Mouse (Mus musculus) right cerebral cortex, postnatal 14 days (tissue): Measurements from ENCODE around the gene 4930412O13Rik.

Source experiments
- DNase-seq: peaks from one replicate; pipeline ENCODE4 v3.0.0; 2022

The 4930412O13Rik gene

DNA sequence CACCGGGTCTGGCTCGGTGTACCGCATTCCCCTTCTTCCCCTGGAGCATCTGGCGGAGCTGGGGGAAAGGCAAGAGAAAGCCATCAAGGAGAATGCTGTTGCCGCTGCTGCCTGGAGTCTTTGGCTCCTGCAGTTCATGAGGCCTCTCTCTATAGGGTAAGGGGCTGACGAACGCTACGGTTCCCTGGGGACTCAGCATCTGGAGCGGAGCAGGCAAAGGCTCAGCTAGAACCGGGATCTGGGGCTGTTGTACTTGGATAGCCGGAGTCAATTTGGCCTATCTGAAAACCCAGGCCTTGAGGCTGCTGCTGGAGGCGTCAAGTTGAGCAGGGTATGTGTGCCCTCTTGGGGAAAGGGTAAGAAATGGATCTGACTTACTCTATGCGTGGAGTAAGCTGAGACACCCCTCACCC, 565 bp downstream of the 4930412O13Rik start:
- no peak for DNase-seq

DNA sequence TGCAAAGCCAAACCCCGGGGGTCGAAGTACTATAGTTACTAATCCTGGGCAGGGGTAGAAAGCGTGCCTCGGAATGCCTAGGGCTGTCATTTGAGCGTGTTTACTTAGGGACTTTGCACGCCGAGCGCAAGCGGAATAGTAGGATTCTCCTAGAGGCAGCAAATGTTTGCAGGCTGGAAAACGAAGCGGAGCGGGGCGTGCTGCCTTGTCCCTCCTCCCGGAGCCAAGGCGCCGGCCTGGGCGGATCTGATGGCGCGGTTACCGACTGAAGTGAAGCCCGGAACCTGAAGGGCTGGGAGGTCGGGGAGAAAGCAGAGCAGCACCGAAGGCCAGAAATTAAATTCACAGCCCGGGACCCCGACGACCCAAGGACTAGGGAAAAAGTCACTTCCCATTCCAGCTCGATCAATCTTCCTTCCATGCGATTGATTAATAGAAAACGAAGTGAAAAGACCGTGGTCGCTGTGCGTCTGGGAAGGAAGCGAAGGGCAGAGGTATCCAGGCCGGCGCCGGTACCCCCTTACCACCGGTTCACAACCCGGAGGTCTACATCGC, 1.4 kb downstream of the 4930412O13Rik start:
- DNase-seq: no peak

DNA sequence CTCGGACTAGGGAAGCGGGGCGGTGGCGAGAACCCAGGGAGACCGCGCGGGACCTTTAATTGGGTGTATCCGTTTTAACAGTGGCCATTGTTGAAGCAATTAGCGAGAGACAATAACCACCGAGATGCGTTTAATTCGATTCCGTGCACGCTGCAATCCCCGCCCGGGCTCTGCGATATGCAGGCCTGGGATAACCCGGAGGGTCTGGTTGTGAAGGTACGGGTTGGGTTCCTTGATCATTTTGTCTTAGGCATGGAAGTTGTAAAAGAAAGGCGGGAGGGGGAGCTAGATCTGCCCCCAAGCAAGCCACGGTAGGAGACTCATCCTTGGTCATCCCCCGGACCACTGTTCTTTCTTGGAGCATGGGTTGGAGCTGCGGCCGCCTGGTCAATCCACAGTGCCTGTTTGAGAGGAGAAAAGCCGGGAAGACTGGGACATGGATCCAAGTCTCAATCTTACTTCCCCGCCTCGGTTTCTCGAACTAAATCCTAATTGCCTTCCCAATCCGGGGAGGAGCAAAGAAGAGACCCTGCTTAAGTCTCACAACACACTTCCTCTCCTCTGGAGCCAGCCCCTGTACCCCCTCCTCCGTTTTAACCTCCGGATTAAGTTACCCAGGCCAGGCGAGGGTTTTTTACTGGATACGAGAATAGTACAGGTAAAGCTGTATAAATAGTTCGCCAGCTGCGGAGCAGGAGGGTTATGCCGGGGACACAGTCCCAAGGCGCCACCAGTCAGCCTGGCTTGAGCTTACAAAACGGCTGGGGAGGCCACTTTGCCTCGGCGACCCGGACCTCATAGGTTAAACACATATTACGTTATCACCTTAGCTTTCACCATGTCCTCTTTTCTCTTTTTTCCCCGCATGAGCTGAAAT, 2.1 kb downstream of the 4930412O13Rik start:
- no peak for DNase-seq

DNA sequence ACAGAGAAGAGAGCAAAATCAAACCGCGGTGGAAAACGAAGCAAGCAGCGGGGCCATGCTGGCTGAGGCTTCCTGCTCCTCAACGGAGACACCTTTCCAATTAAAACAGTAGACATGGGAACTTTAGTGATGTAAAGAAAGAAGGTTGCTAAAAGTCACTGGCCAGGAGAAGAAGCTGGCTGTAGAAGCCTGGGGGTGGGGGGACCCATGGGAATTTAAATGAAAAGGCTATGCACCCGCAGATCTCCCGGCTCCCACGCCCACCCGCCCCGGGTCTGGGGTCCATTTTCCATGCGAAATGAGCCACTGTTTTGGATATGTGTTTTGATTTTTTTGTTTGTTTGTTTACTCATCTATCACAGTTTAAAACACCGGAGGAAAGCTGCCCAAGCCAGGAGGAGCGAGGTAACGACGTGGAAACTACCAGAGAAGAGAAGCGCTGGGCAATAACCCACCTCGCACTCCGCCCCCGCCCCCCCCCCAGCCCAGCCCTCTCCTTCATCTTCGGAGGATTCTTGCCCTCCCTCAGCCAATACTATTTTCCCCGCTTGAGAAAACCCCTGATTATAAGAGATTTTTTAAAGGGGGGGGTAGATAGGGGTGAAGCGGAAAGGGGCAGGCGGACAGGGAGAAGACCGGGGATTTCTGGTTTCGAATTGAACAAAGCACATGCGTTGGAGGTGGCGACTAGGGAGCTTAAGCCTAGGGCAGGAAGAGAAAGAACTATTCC, 2.9 kb downstream of the 4930412O13Rik start:
- DNase-seq: no peak

DNA sequence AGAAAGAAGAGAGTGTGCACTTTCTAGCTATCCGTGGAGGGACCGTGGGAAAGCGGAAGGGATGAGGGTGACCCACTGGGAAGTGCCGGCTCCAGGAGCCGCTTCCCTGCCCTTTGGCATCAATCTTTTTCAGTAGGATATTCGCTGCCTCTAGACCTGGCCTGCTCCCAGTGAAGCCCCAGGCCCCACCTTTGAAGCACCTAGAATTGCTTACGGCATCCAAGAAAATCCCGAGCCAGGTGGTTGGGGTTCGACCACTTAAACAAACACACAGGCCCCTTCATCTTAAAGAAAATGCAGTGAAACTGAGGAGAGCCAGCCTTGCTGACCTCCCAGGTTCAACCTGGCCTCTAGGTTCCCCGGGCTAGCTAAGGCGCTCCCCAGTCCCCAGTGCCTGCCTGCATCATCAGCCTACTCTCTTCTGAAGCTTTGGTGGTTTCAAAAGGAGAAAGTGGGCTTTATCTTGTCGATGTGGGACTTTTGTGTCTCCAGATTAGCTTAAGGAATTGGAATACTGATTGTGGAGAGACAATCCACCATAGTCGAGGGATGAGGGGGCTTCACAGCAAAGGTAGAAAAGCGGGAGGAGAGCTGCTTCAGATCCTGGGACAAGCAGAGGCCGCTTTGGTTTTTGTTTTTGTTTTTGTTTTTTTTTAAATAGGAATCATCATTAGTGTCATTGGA, 3.6 kb downstream of the 4930412O13Rik start:
- DNase-seq: no peak

DNA sequence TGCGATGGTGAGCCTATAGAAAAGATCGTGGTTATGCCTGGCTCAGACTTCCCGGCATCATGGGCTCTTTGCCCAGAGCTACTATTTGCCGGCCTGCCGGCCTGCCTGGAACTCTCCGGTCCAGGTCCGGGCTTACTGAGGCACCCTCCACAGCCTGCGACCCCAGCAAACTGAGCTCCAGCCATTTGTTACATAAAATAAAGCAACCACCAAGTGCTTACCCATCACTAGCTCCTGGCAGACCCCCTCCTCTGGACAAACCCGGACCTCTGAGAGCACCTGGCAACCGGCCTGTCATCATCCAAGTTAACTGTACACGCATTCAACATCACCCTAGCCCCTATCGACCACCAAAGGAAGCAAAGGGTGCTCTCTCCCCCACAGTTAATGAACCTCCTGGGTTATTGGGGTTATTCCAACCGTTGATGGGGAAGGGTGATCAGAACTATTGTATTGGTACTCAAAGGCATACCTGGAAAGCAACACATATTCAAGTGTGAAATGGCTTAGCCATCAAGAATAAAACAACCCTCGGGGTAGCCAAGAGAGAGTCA, 4.2 kb downstream of the 4930412O13Rik start:
- no peak for DNase-seq

DNA sequence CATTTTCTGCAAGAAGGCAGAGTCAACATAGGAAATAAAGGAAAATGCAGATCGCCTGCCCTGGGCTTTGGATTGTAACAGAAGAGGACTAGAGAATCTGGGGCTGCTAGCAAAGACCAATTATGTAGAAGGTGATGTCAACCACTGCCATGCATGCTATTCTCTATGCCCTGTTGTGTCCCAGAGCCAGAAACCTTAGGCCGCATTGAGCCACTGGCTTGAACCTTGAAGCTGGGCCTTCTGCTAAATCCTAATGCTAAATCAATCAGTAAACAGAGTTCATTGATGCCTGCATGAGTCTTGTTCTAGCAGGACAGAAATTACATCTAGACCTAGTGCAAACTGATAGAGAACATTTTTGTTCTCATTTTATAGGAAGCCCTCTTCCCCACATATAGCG, 5.0 kb downstream of the 4930412O13Rik start:
- no peak for DNase-seq

DNA sequence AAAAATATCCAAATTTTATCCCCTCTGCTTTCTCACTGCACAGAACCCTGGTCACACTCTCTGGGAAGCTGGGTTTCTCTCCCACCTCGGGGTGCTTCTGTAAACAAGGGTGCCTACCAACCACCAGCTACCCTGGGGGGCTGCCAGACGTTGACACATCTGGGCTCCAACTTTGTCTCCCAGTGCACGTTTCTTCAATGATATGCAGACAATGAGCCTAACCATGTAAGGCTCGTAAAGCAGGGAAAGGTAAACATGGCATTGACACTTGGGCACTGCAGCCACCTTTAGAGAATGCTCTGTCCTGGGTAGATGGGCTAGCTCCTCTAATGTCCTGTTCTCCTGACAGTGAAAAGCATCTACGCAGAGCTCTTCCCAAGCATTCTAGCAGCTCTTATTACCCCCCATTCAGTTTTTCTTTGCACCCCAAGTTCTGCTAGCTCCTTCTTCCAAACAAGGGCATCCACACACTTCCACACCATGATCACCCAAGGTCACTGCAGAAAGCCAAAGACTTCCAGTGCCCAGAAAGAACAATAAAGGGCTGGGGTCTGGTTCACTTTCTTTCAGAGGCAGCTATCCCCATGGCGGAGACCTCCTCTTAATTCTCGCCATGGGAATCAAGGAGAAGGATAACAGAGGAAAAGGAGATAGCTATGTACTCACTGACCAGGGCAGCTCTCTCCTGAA, 6.0 kb downstream of the 4930412O13Rik start:
- no peak for DNase-seq

DNA sequence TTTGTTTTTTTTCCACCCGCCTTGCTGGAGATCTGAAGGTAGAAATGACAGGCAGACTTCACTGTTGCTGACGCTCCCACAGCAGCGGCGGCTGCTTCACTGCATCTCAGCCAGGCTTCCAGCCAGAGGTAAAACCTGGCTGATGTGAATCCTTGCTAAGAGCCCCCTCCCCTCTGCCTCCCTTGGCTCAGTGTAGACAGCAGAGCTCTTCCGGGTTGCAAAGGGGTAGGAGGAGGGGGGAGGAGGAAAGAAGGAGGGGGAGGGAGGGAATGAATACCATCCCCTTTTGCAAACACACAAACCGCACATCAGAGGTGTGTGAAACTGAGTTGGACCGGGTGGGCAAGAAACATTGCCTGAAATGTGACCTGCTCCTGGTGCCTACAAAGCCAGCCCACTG, 6.6 kb downstream of the 4930412O13Rik start:
- DNase-seq: no peak

DNA sequence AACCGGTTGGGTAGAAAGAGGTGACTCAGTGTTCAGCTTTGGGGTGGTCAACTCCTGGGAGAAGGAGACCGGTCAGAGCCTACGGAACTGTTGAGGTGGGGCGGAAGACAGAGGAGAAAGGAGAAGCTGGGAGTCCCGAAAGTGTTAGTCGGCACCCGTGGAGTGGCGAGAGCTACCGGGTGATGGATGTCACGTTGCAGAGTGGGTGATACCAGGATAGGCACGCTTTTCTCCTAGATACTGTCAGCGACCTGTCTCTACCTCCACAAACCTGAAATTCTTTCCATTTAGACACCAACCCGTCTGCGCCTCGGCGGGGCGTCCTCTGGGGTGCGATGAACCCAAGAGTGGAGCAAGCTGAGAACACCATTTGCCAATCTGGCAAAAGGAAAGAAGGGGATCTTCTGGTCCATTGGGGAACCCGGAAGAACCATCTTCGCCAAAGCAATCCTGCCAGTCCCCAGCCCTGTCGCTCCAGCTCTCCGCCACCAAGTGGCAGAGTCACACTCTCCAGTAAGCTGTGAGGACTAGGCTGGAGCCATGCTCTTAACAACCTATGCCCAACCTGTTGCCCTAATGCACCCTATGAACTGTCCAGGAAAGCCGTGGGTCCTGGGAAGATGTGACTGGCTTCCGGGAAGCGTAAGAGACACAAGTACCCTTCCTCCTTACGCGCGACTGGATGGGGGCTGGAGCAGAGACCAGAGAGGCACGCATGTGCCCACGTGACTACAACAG, 8.0 kb downstream of the 4930412O13Rik start, which contains the start of gene 9230102O04Rik:
TSS of gene 9230102O04Rik (minus strand) at position 628 of the 738 bp plus-strand sequence.
- DNase-seq: no peak

DNA sequence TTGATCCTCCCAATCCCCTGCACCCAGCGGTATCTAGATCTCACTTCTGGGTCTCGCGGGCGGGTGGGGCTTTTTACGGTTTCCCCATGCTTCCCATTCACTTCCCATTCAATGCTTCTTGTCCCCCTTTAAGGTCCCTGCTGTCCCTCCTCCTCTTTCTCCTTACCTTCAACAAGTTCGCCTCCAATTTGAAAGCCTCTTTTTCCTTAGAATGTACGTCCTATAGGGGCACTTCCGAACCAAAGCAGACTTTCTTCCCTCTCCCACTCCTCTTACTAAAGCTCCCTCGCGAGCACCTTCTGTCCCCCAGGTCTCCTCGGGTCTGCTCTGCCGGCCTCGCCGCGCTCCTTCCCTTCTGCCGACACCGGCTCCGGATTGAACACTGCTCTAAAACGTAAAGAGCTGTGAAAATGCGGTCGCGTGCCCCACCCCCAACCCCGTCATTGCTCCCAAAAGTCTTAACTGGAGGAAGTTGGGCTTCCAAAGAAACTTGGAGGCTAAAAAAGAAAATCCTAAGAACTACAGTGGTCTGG, 8.7 kb downstream of the 4930412O13Rik start, which contains the start of gene Gata3:
TSS of gene Gata3 (minus strand) at position 384 of the 533 bp plus-strand sequence.
- no peak for DNase-seq

DNA sequence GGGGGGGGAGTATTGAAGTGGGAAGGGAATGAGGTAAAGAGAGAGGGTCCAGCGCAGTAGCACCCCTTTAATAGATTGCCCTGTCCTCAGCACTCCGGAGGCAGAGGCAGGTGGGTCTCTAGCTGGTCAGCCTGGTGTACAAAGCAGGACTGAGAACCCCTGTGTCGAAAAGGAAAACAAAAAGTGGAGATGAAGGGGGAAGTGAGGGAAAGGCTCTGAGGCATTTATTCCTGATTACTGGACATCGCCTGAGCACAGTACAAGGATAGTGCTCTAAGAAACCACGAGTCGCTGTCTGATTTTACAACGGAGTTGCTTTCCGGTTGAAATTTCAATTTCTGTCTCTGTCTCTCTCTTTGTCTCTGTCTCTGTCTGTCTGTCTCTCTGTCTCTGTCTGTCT, 9.2 kb downstream of the 4930412O13Rik start:
- DNase-seq: no peak

DNA sequence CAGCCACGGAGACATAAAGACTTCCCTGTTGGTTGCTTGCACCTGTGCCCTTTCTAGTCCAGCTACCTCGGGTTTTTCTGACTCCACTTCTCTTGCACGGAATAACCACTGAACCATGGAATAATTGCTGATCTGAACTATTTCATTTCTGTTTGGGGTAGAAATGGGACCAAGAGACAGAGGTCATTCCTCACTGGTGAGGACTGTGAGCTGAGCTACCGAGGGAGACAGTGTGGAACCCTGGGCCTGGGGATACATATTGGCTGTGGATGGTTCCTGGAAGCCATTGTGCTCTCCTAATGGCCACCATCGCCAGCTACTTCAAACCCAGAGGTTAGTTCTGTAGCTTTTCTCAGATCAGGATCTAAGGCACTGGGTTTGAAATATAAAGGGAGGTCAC, 9.9 kb downstream of the 4930412O13Rik start:
- DNase-seq: no peak

DNA sequence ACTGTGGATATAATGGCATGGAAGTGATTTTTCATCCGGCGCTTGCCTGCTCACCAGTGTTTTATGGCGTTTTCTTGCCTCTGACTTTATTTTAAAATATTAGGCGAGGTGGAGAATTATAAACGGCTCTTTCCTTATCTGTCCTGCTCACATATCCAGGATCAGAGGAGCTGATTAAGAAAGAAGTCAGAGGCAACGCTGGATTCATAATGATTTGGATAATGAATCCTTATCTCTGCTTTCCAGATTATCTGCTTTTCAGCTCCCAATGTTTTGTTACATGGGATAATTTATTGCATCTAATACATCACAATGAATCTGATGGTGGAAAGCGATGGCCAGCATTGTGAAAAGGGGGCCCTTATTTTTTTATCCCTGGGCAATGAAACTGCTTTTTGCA, 11.5 kb downstream of the 4930412O13Rik start:
- DNase-seq: no peak

DNA sequence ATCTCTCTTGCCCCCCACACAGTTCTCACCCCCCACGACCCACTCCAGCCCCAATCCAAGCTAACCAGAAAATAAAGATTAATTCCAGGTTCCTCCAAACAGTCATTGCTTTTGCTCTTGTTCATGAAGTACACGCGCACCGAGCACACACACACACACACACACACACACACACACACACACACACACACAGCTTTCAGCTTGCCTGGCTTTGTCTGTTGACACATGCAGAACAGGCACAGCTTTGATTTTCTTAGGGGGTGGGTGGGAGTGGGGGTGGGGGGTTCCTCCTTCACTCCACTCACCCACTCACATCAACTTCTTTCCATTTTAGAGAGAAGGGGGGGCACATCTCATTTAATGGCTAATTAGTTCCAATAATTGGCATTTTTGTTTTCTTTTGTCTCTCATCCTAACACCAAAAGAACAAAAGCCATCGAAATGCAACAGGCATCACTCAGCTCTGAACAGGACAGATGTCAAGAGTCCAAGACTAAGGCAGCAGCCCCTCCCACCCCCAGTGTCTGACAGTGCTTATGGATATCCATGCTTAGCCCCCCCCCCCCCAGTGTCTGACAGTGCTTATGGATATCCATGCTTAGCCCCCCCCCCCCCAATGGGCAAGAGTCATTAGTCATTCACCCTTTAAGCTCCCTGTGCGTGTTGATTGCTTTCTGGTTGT, 12.4 kb downstream of the 4930412O13Rik start:
- DNase-seq: no peak

DNA sequence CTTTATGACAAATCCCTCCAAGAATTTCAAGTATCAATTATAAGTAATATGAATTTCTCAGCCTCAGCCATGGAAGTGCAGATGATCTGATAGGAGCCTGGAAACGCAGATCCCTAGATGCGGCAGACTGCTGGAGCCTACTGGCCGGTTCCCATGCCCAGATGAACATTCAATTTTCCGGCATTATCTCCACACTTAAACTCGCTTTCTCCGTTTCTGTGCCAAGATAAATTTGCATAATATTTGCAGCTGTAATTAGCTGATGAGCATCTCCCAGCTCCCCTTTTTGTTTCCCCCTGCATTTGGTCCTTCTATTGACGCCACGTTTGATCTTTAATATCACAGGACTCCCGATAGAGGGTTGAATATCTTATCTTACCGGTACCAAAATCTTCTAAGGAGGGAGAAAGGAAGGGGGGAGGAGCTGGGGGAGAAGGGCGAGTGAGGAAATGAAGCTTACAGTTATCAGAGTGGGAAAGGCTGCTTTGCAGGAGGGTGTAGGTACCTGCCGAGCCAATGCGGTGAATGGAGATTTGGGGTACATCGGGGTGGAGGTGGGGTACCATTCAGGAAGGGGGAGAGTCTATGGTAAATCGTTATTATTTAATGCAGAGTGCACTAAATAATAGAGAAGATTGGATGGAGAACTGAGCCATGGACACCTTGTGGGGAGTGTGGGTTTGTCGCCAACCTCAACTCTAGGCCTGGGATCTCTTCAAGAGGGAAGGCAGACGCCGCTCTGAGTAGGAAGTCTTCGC, 14.0 kb downstream of the 4930412O13Rik start:
- DNase-seq: no peak

DNA sequence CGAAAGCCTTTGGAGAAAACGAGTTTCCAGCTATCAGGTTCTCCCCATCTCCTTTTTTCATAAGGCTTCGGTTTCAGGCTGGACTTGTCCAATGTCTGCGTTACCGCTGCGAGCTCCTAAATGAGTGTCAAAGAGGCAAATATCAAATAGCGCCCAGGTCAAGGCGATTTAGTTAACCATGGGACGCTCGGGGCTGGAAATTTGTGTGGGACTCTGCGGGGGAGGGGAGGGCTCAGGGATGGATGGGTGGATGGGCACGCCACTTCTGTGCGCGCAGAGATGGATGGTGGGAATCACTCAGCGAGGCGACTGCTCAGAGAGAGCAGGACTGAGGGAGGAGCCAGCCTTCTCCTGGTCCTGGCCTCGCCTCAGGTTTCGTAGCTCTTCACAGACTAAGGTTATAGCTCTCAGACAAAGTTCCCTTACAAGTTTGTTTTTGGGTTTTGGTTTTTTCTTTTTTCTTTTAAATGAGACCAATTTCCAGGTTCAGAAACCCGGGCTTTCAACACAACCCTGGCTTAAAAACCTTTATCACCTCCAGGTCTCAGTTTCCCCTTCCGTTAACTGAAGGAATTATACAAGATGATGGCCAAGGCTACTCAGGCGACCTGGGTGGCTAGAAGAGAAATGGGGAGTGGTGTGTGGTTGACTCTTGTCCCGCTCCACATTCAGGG, 15.2 kb downstream of the 4930412O13Rik start:
- DNase-seq: no peak

DNA sequence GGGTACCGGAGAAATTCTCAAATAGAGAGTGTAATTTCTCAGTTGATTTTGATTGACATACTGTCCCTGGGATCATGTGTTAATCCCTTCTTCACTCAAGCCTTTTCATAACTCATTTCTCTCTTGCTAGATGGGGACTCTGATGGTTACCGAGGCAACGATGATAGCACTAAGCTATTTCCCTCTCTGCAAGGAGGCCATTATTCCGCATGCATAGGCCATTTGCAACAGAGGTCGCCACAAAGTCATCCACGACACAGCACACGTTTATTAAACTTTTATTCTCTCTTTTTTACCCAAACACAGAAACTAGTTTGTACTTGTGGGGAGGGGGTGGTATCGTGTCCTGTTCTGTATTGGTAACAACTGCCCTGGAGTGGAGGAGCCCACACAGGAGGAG, 16.8 kb downstream of the 4930412O13Rik start:
- no peak for DNase-seq
